Mouse (Mus musculus) heart, embryonic 14.5 days (tissue): ENCODE results near the gene Ltb. TPM values are rescaled to one million over a fixed set of nuclear protein-coding genes. Genes with fewer than 3 reads are reported as not detected.
A peak's percentile ranks its signal among the peaks of the same experiment; 100 is the strongest.

Experiments
- ATAC-seq: fragments of 200-750 bp; cut with Nextera tagmentation; 2 replicates; pipeline ENCODE4 v1.8.0; 2017; ENCODE audit warnings: low read depth, moderate TSS enrichment; ENCODE audit not compliant: insufficient number of reproducible peaks, insufficient read depth, low FRiP score
- H3K27ac ChIP-seq, 2 experiments: fragments of 200-500 bp in 1 of 2; fragments of 300-500 bp in 1 of 2; sonication (generic) in 1 of 2; replicated peaks in 1 of 2; 2 replicates each; pipeline ENCODE4 v1.5.1; 2012 to 2014; ENCODE audit warnings: low read depth in 2 of 2, low read length in 2 of 2, control low read depth in 1 of 2, mild to moderate bottlenecking in 1 of 2, mixed read lengths in 1 of 2; ENCODE audit not compliant: control insufficient read depth in 1 of 2, insufficient read depth in 1 of 2
- H3K27me3 ChIP-seq: fragments of 300-500 bp; sonication (generic); 2 replicates; pipeline ENCODE4 v1.6.1; 2014; ENCODE audit warnings: mild to moderate bottlenecking, low read length, control low read depth; ENCODE audit not compliant: control insufficient read depth, insufficient read depth
- H3K36me3 ChIP-seq: fragments of 300-500 bp; sonication (generic); 2 replicates; pipeline ENCODE4 v1.6.1; 2014; ENCODE audit warnings: mild to moderate bottlenecking, control low read depth, low read length, mixed read lengths; ENCODE audit not compliant: control insufficient read depth, insufficient read depth
- H3K4me1 ChIP-seq, 2 experiments: fragments of 200-500 bp in 1 of 2; fragments of 300-500 bp in 1 of 2; sonication (generic) in 1 of 2; 2 replicates each; pipeline ENCODE4 v1.6.1; 2012 to 2014; ENCODE audit warnings: low read length in 2 of 2, control low read depth in 1 of 2, mixed read lengths in 1 of 2; ENCODE audit not compliant: control insufficient read depth in 2 of 2, insufficient read depth in 2 of 2
- H3K4me2 ChIP-seq: fragments of 300-500 bp; sonication (generic); 2 replicates; pipeline ENCODE4 v1.6.1; 2014; ENCODE audit warnings: mild to moderate bottlenecking, low read length
- H3K4me3 ChIP-seq, 2 experiments: fragments of 200-500 bp in 1 of 2; fragments of 300-500 bp in 1 of 2; sonication (generic) in 1 of 2; 2 replicates each; pipeline ENCODE4 v1.5.1; 2012 to 2014; ENCODE audit warnings: low read length in 2 of 2, mild to moderate bottlenecking in 2 of 2, control low read depth in 1 of 2, low read depth in 1 of 2, moderate library complexity in 1 of 2; ENCODE audit not compliant: control insufficient read depth in 1 of 2, insufficient read depth in 1 of 2
- H3K9ac ChIP-seq: fragments of 300-500 bp; sonication (generic); 2 replicates; pipeline ENCODE4 v1.6.1; 2014; ENCODE audit warnings: mild to moderate bottlenecking, low read length
- H3K9me3 ChIP-seq: fragments of 300-500 bp; sonication (generic); 2 replicates; pipeline ENCODE4 v1.6.1; 2016; ENCODE audit warnings: low read length, control low read depth; ENCODE audit not compliant: control insufficient read depth
- WGBS: fragments of 180-500 bp; shearing (Covaris S2); extraction: QIAGEN DNeasy Blood & Tissue Kit; methylation state at CpG from one replicate; pipeline ENCODE4 v1.1.7; 2014; 5-methylcytosine and 5-hydroxymethylcytosine counted together
- polyA plus RNA-seq: library from polyadenylated mRNA; unstranded; fragments of >200 nt; fragmentation: Nextera tagmentation; extraction: Ambion mirVana; gene quantifications from 2 replicates; pipeline ENCODE4 v1.2.1, GENCODE M21; 2014

Gene Ltb
- polyA plus RNA-seq, 1 experiment from 2014 or later = 0.61 TPM

GRCm38 (mm10) chr17:35175968-35176367 is 18.3 kb upstream of the Ltb start, which contains the start of gene Aif1:
Aif1 (minus strand) TSS chr17:35176068.
- no peak for ATAC-seq
- no peaks in the 10 kb centered on the region for H3K27me3 ChIP-seq
- no peaks in the 10 kb centered on the region for H3K36me3 ChIP-seq
- H3K4me2 ChIP-seq = no peak within 1 kb of the TSS
- WGBS = 63% methylated on average over 2 of the region's 2 CpGs
- no peak within 1 kb of the TSS for H3K4me3 ChIP-seq
- H3K27ac ChIP-seq = no peak within 1 kb of the TSS
- no peaks in the 10 kb centered on the region for H3K9me3 ChIP-seq
- H3K4me1 ChIP-seq = no peaks in the 10 kb centered on the region; a peak in 1 of 4 replicates
- no peak within 1 kb of the TSS for H3K9ac ChIP-seq

- peak; percentile 29; the same call in 1 of the 2 replicates for ATAC-seq
- WGBS = 15% methylated on average over 5 of the region's 5 CpGs
These were observed 15.7 kb upstream of the Ltb start for GRCm38 (mm10) chr17:35178528-35178927.

GRCm38 (mm10) chr17:35180093-35180492 is 14.1 kb upstream of the Ltb start:
- H3K4me1 ChIP-seq = no peaks in the 10 kb centered on the region
- H3K27me3 ChIP-seq = no peaks in the 10 kb centered on the region
- no peak overlapping the region for H3K27ac ChIP-seq
- 76% methylated on average over 5 of the region's 5 CpGs for WGBS
- no peak overlapping the region for H3K4me3 ChIP-seq
- H3K9me3 ChIP-seq = no peaks in the 10 kb centered on the region
- no peak overlapping the region for H3K4me2 ChIP-seq
- H3K36me3 ChIP-seq = no peaks in the 10 kb centered on the region
- no peak overlapping the region for H3K9ac ChIP-seq
- no peak for ATAC-seq

More at GRCm38 (mm10) chr17:35178528-35178927, 15.7 kb upstream of the Ltb start:
- H3K27ac ChIP-seq = no peak overlapping the region
- no peak overlapping the region for H3K4me3 ChIP-seq
- H3K9ac ChIP-seq = no peak overlapping the region
- no peaks in the 10 kb centered on the region for H3K27me3 ChIP-seq
- H3K4me1 ChIP-seq = no peaks in the 10 kb centered on the region
- no peak overlapping the region for H3K4me2 ChIP-seq
- H3K36me3 ChIP-seq = no peaks in the 10 kb centered on the region
- H3K9me3 ChIP-seq = no peaks in the 10 kb centered on the region

GRCm38 (mm10) chr17:35185639-35186611 is 8.3 kb upstream of the Ltb start:
- no peaks in the 10 kb centered on the region for H3K36me3 ChIP-seq
- WGBS = 4% methylated on average over 18 of the region's 18 CpGs
- peak overlapping the region; percentile 17 to 57 for H3K27ac ChIP-seq
- no peaks in the 10 kb centered on the region for H3K9me3 ChIP-seq
- no peaks in the 10 kb centered on the region for H3K27me3 ChIP-seq
- H3K4me3 ChIP-seq = peak overlapping the region; percentile 44 to 49
- ATAC-seq = no peak
- H3K9ac ChIP-seq = peak overlapping the region; percentile 54
- H3K4me2 ChIP-seq = peak overlapping the region; percentile 70
- peaks cover 0 to 3% of the 10 kb centered on the region in 2 experiments; a peak in 2 of 4 replicates for H3K4me1 ChIP-seq

GRCm38 (mm10) chr17:35186681-35187080 is 7.6 kb upstream of the Ltb start:
- peak overlapping the region; percentile 54; the same call in 1 of the 2 replicates for H3K9ac ChIP-seq
- 1% methylated on average over 4 of the region's 4 CpGs for WGBS
- peak overlapping the region in 1 of 2 experiments; percentile 57; a peak in 2 of 4 replicates for H3K27ac ChIP-seq
- H3K36me3 ChIP-seq = no peaks in the 10 kb centered on the region
- peaks cover 0 to 3% of the 10 kb centered on the region in 2 experiments; a peak in 2 of 4 replicates for H3K4me1 ChIP-seq
- no peaks in the 10 kb centered on the region for H3K27me3 ChIP-seq
- H3K4me3 ChIP-seq = peak overlapping the region; percentile 17 to 49; a peak in 3 of 4 replicates
- peak overlapping the region; percentile 70 for H3K4me2 ChIP-seq
- ATAC-seq = no peak
- H3K9me3 ChIP-seq = no peaks in the 10 kb centered on the region

- Histone ChIP-seq H3K4me1 (peaks cover 0 to 3% of the 10 kb centered on the region in 2 experiments; a peak in 2 of 4 replicates), H3K4me3 (no peak overlapping the region), H3K4me2 (no peak overlapping the region), H3K27me3 (no peaks in the 10 kb centered on the region), H3K9ac (no peak overlapping the region), H3K27ac (no peak overlapping the region), H3K36me3 (no peaks in the 10 kb centered on the region), H3K9me3 (no peaks in the 10 kb centered on the region)
- 66% methylated on average over 4 of the region's 4 CpGs for WGBS
- no peak for ATAC-seq
These were observed 6.9 kb upstream of the Ltb start for GRCm38 (mm10) chr17:35187345-35187744.

- Histone ChIP-seq H3K4me2 (no peak within 1 kb of the TSS), H3K9me3 (no peaks in the 10 kb centered on the region), H3K36me3 (no peaks in the 10 kb centered on the region), H3K9ac (no peak within 1 kb of the TSS), H3K27ac (no peak within 1 kb of the TSS), H3K4me1 (peaks cover 0 to 3% of the 10 kb centered on the region in 2 experiments; a peak in 2 of 4 replicates), H3K27me3 (no peaks in the 10 kb centered on the region), H3K4me3 (no peak within 1 kb of the TSS)
- ATAC-seq = no peak
- 70% methylated on average over 7 of the region's 7 CpGs for WGBS
These were observed 6.2 kb upstream of the Ltb start, which contains the start of gene Lst1 for GRCm38 (mm10) chr17:35187959-35188610. Lst1 (minus strand) TSS chr17:35188439.
